Mouse (Mus musculus): ENCODE results near the gene Sult1b1.
"Not testable (repeated sequence)": the region's sequence is repeated elsewhere in the genome, so short reads cannot be mapped to it uniquely, and the experiment has no call there.

Gene Sult1b1

DNA sequence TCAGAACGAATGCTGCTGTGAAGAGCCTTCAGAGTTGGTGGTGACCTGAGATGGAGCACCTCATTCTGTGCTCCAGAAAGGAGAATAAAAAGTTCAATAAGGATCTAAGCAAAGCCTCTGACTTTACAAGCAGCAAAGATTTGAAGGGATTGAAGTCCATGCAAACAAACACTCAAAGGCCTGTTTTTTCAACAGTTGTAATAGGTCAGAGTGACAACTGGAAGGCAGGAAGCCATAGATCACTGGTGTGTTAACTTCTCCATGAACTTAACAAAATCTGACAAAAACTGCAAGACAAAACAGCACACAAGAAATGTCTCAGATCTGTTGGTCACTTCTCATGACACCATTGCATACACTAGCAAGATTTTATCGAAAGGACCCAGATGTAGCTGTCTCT lies at the start of gene Sult1b1:
Gene Sult1b1 (minus strand): TSS at position 85 of the 400 bp plus-strand sequence.
- DNase-seq (ENCODE audit: low read depth, low spot score): no peak

- no peak for DNase-seq (ENCODE audit: low read depth, low spot score)
Measured at GRCm38 (mm10) chr5:87580389-87580788, 42.4 kb upstream of the Sult1b1 start.

DNA sequence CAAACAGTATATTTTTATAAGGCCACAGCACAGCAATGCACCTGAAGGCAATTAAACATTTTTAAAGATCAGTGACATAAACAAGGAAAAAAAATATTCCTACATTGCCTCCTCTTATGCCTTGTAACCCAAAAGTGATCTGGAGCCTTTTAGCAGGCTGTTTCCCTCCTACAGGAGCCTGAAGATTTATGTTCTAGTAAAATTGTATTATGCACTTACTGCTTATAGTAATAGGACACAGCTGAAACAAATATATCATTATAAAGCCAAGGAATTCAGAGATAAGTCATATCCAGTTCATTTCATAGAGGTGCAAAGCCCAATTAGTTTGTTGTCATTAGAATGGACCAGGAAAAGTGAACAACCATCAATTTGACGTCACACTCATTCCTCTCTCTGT lies 36.2 kb upstream of the Sult1b1 start:
- no peak for DNase-seq (ENCODE audit: low read depth, low spot score)

- DNase-seq (ENCODE audit: low read depth, low spot score): no peak
Measured at GRCm38 (mm10) chr5:87573490-87573889, 35.5 kb upstream of the Sult1b1 start.

DNA sequence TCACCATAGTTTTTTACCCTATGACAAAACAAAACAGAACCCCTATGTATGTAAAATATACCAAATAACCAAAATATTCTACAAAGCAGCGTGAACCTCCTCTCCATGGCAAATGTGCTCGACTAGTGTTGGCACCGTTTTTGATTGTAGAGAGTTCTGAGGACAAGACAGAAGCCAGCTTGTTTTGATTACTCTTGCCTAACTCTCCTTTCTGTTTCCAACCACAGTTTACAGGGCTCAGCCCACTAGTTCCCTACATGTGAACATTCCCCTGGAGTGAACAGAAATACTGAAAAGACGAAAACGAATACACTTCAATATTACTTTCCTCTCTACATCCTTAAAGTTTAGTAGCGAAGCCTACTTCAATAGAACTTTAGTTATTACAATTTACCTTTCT lies 34.8 kb upstream of the Sult1b1 start:
- DNase-seq (ENCODE audit: low read depth, low spot score): no peak

DNA sequence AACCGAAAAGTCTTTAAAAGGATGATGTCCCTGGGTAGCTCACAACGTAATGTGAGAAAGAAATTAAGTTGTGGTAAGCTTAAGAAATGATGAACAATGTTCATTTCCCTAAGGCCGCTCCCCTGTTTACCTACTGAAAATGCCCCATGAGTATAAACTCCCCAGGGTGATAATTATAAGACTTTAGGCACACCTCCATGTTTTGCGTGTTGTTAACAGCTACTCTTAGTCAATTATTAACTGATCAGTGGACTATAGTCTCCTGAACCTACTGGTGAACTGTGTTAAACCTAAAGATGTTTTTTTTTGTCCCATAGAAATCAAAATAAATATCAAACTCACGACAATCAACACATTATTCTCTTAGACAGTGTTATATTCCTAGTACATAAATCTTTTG lies 30.9 kb upstream of the Sult1b1 start, which contains the start of gene Sult1d1:
Gene Sult1d1 (minus strand): TSS at position 183 of the 400 bp plus-strand sequence.
- no peak for DNase-seq (ENCODE audit: low read depth, low spot score)

- no peak for DNase-seq (ENCODE audit: low read depth, low spot score)
Measured at GRCm38 (mm10) chr5:87567306-87567705, 29.3 kb upstream of the Sult1b1 start.

GRCm38 (mm10) chr5:87562966-87563365 lies 25.0 kb upstream of the Sult1b1 start:
- no peak for DNase-seq (ENCODE audit: low read depth, low spot score)

DNA sequence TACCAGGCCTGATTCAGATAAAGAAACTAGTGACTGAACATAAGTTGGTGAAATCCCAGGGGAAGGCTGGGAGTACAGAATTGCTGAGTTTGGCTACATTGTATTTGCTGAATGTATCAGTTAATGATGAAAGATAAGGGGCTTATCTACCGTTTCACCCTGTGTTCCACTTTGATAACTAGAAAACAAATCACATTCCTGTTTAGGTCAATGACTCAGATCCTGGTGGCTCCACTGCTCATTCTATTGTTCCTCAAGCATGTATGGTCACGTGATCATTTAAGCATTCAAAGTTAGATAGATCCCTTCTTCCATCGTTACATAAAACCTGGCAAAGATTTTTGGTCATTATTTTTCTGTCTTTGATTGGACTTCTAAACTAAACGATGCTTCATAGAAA lies 24.5 kb upstream of the Sult1b1 start:
- DNase-seq (ENCODE audit: low read depth, low spot score): no peak

GRCm38 (mm10) chr5:87560145-87560544 lies 22.1 kb upstream of the Sult1b1 start:
- DNase-seq (ENCODE audit: low read depth, low spot score): no peak

DNA sequence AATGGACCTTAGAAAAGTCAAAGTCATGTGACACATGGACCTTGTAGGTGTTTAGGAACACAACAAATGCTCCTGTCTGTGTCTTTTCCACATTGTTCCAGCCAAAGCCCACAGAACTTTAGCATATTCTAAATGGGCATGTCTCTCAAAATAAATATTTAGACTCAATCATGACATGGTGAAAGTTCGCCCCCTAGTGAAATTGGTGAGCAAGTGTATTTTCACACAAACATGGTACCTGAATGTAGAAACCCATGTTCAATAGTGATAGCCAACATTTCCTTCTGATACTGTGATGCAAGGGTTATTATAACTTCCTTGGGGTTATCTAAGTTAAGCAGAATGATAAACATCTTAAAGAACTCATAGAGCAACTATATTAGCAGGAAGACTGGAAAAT lies 12.9 kb upstream of the Sult1b1 start:
- no peak for DNase-seq (ENCODE audit: low read depth, low spot score)

GRCm38 (mm10) chr5:87535994-87536644 lies 1.9 kb downstream of the Sult1b1 start:
- DNase-seq (ENCODE audit: low read depth, low spot score): no peak

- DNase-seq (ENCODE audit: low read depth, low spot score): no peak
Measured at GRCm38 (mm10) chr5:87532288-87532687, 5.7 kb downstream of the Sult1b1 start.

GRCm38 (mm10) chr5:87523561-87523960 lies 14.4 kb downstream of the Sult1b1 start:
- DNase-seq (ENCODE audit: low read depth, low spot score): not testable (repeated sequence)

DNA sequence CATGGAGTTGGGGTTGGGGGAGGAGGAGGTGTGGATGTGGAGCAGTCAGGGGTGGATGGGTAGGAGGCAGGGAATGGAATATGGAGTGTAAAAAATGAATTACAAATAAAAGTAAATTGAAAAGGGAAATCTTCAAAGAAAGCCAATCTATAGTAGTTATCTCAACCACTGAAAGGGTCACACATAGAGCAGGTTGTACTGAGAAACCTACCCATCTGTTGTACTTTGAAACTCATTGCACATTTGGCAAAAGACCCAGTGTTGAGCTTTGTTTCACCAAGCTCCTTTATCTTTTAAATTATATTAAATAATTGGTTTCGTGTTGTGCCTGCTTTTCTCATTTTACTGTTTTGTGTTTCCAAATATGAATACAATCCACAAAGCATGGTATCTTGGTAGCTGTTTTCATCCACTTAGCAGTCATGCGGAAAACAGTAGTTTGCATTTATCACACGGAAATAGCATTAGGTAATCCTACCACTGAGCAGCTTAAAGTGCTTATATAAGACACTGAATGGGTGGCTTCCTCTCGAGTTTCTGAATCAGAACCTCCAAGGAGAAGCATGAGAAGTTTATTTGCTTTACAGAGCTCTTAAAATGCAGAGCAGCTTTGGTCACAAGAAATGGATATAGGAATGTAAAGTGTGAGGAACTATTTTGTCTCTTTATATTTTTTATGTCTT lies 32.1 kb downstream of the Sult1b1 start:
- DNase-seq (ENCODE audit: low read depth, low spot score): no peak

DNA sequence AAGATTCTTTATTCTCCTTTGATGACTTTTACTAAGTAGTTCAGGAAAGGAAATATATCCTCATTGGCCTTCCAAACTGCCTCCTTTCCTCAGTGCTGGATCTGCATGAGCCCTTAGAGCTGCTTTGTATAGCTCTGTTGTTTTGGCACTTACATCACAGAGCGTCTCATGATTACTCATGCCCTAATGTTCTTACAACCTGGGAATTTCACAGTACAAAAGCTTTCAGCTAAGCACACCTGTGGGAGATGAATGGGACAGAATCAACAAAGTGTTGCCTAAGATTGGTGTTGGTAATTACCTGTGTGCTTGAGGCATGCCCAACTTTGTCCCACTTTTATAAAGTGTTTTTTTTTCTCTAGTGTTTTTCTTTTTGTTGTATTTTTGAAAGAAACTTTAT lies 35.3 kb downstream of the Sult1b1 start:
- no peak for DNase-seq (ENCODE audit: low read depth, low spot score)

GRCm38 (mm10) chr5:87499341-87499740 lies 38.7 kb downstream of the Sult1b1 start:
- DNase-seq (ENCODE audit: low read depth, low spot score): no peak

- DNase-seq (ENCODE audit: low read depth, low spot score): no peak
Measured at GRCm38 (mm10) chr5:87498936-87499335, 39.1 kb downstream of the Sult1b1 start.

DNA sequence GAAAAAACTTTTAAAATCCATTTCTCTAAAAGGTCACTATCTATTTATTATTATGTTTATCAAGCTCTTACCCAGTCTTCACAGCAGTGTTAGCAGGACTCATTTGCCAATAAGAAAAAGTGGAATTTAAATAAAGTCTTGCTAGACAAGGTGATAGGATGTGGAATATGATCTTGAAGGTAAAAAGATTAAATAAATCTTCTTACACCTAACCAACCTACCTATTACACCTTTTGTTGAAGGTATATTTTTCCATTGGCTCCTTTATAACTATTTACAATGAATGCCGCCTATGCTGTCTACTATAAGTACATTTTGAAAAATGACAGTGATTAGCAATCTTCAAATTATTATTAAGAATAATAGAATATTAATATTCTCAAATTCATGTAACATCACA lies 47.2 kb downstream of the Sult1b1 start, which contains the start of gene Ugt2a1:
Gene Ugt2a1 (minus strand): TSS at position 101 of the 400 bp plus-strand sequence.
- DNase-seq (ENCODE audit: low read depth, low spot score): no peak

- not testable (repeated sequence) for DNase-seq (ENCODE audit: low read depth, low spot score)
Measured at GRCm38 (mm10) chr5:87486706-87487105, 51.3 kb downstream of the Sult1b1 start, which contains the start of gene Gm43638. Gene Gm43638 (minus strand): TSS chr5:87486806.

GRCm38 (mm10) chr5:87482160-87482559 lies 55.8 kb downstream of the Sult1b1 start, which contains the start of gene Ugt2a2:
Gene Ugt2a2 (minus strand): TSS chr5:87482260.
- DNase-seq (ENCODE audit: low read depth, low spot score): no peak
